Mouse (Mus musculus): ENCODE results near the gene C1rb.
"Not testable (repeated sequence)": the region's sequence is repeated elsewhere in the genome, so short reads cannot be mapped to it uniquely, and the experiment has no call there.

The C1rb gene

GRCm38 (mm10) chr6:124570026-124570425 lies at the start of gene C1rb:
Gene C1rb, plus strand, starts transcription at chr6:124570294.
- DNase-seq: peak; percentile 21

GRCm38 (mm10) chr6:124522082-124522481 lies 48.0 kb upstream of the C1rb start:
- peak; percentile 33 for DNase-seq

DNA sequence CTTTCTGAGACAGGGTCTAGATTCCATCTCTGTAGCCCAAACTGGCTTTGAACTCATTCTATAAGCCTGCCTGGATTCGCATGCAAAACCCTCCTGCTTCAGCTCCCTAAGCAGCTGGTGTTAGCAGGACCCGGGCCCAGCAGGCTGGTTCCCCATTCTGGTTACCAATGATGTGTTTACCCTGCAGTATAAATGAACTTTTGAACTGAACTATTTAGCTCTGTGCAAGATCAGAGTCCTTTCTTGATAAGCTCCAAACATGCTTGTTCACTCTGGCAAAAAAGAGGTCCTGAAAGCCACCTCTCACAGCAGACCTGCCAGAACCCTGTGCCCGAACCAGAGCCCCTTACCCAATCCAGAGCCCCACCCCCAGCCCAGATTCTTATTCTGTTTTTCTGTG lies 42.2 kb upstream of the C1rb start:
- no peak for DNase-seq

GRCm38 (mm10) chr6:124531077-124531476 lies 39.0 kb upstream of the C1rb start:
- DNase-seq: no peak

DNA sequence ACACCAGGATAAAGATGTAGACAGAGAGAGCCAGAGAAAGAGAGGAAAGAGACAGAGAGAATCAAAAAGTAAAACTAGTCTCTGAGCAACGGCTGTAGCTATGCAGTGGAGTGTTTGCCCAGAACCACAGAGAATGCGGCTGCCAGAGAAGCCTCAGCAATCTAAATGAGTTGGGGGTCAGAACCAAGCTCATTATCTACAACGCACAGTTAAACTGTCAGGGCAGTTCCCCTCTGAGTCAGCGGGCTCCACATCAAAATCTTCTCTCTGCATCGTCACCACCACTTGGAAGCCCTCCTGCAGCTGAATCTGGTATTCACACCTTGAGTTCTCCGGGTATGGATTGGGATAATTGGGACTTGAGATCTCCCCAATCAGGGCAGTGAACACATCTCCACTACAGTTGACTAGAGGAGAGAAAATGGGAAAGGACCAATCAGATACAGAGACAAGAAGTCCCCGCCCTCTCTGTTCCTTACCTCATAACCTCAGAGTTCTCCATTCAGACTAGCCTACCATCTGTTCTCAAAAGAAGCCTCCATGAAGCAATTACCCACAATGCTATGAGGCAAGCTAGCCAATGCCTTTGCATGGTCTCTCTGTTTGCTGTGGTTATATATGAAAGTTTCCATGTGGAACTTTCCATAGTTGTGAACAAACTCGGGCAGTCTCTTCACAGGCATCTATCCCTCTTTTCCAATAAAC lies 33.8 kb upstream of the C1rb start:
- not testable (repeated sequence) for DNase-seq

DNA sequence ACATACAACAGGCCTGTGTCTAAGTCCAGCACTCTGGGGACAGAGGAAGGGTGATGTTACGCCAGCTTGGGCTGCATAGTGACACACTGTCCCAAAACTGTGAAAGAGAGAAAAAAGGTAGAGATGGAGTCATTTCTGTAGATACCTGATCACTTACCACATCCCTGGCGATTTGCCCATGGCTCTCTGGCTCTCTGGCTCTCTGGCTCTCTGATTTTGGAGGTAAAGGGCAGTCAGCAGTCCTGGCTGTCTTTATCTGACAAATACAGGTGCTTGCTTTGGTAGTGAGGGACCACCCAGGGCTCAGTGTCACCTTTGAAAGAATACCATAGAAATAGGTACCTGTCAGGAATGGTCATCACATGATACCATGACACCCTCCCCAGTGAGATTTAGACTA lies 28.9 kb upstream of the C1rb start:
- DNase-seq: not testable (repeated sequence)

GRCm38 (mm10) chr6:124542284-124542683 lies 27.8 kb upstream of the C1rb start, which contains the start of gene C1s1:
Gene C1s1, minus strand, starts transcription at chr6:124542359.
- DNase-seq: peak; percentile 28

GRCm38 (mm10) chr6:124544466-124544865 lies 25.6 kb upstream of the C1rb start:
- no peak for DNase-seq

DNA sequence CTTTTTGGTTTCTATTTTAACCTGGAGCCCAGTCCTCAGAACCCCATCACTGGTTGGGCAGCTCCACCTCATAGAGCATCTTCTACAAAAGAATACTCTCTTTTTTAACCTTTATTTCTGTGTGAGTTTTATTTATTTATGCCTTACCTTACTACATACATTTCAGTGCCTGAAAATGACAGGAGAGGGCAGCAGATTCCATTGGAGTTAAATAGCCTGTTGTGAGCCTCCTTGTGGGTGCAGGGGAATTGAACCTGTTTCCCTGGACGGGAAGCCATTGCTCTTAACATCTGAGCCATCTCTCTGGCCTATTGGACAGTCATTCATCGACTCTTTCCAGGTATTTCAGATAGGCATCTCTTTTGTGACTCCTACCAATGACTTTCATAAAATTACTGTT lies 24.7 kb upstream of the C1rb start:
- no peak for DNase-seq

DNA sequence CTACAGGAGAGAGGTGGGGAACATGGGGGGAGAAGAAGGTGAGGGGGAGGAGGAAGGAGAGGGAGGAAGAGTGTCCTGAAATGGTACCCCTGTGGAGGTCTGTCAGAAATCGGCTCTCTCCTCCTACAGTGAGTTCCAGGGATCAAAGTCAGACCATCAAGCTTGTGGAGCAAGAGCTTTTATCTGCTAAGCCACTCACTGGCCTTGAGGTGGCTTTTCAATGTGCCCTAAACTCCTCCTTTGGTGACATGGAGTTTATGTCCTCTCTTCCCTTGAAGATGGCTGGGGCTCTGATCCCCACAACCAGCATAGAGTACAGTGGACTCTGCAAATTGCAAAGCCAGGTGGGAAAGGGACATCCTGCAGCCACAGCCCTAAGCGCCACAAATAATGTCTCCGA lies 22.1 kb upstream of the C1rb start:
- DNase-seq: not testable (repeated sequence)

DNA sequence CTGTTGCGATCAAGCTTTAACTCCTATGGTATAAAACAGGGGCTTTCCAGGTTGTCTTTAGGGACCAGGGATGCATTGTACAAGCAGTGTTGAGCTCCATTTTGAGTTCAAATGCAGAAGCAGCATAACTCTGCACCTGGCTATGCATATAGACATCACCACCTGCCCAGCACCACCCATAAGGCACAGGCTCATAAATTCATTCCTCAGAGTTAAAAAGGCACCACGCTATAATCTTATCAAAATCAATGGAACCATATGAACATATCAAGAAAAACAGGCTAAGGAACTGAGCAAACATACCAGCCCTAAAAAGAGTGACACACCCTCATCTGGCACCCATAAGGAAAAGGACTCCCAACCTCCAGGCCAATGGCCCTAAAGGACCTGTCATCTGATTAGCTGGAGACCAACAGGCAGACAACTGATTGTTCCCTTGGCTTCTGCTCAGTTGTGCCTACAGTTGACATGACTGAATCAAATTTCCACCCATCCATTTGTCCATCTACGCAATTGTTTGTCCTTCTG lies 21.0 kb upstream of the C1rb start:
- no peak for DNase-seq

DNA sequence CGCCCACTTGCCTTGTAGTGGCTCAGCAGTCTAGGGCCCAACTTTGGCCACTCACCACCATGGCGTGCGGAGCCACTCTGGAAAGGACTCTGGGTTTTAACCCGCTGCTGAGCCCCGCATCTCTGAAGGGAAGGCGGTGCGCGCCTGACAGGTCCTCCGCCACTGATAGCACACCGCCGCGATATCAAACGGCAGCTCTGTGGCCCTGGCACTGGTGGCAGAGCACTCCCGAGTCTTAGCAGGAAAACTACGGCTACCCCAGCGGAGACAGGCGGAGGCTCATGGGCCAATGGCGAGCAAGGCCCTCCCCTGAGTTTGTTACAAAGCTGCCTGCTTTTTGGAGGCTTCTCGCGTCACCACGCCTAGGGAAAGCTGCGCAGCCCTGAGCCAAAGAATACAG lies 17.3 kb upstream of the C1rb start:
- DNase-seq: no peak

- DNase-seq: not testable (repeated sequence)
Observed at GRCm38 (mm10) chr6:124555956-124556355, 14.1 kb upstream of the C1rb start.

DNA sequence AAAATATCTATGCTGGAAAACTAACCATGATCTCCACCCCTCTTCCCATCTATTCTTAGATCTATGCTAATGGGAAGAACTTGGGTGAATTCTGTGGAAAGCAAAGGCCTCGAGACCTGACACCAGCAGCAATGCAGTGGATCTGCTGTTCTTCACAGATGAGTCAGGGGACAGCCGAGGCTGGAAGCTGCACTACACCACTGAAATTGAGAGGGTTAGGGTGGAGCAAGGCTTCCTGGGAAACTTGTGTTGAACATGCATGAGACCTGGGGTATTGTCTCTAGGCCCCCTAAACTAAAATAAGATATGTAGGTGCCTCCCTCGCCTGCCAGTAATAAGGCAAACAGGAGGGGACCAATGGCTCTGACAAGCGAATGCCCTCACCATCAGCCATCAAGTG lies 8.9 kb upstream of the C1rb start:
- DNase-seq: not testable (repeated sequence)

- DNase-seq: not testable (repeated sequence)
Observed at GRCm38 (mm10) chr6:124561611-124562010, 8.5 kb upstream of the C1rb start.

GRCm38 (mm10) chr6:124575155-124575678 lies 5.1 kb downstream of the C1rb start:
- DNase-seq: not testable (repeated sequence)

GRCm38 (mm10) chr6:124580155-124580554 lies 10.1 kb downstream of the C1rb start:
- not testable (repeated sequence) for DNase-seq

GRCm38 (mm10) chr6:124582231-124582630 lies 12.1 kb downstream of the C1rb start:
- no peak for DNase-seq

- peak; percentile 33 for DNase-seq
Observed at GRCm38 (mm10) chr6:124584935-124585334, 14.8 kb downstream of the C1rb start.

DNA sequence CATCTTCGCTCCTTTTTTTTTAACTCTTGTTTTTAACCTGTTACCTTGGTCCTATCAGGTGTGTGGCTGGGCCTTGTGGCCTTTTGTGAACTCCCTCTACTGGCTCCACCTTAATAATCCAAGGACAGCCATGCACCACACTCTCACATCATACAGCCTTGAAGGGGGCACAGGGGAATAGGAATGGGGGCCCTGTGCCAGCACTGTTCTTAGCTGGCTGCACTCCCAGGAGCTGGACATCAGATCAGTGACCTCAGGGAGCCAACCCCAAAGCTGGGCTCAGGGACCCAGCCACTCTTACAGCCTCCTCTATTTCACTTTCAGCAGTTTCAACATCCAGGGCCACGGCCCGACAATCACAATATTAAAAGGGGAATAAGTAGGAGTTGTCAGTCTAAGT lies 15.7 kb downstream of the C1rb start:
- no peak for DNase-seq

DNA sequence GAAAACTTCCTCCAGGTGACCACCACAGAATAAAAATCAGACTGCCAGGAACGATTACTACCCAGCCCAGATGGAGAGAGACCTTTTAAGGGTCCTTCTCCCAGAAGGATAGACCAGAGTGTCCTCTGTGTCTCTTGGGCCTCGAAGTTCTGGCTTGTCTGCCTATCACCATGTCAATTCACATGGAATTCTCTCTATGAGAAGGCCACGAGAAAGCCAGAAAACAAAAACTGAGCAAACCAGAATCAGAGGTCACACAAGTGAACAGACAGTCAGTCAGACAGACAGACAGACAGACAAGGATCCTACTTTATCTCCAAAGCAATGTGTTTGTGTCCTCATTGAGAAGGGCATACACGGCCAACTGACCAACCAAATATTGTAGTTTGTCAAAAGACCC lies 16.2 kb downstream of the C1rb start:
- no peak for DNase-seq

DNA sequence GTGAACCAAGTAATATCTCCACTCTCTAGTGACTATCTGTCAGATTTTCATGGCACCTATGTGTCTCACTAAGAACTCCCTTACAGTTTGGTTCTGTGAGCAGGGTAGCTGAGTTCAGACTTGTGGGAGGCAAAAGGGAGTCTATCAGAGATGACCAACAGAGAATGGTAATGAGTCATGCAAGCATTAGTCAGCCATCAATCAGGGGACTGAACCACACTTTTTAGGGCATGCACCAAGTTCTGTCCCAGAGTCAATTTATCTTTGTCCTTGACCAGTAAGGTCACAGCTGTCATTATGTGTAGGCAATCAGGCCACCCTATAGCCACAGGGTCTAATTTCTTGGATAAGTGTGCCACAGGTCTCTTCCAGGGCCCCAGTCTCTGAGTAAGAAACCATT lies 18.7 kb downstream of the C1rb start:
- DNase-seq: no peak

GRCm38 (mm10) chr6:124592186-124592700 lies 22.1 kb downstream of the C1rb start:
- DNase-seq: no peak

DNA sequence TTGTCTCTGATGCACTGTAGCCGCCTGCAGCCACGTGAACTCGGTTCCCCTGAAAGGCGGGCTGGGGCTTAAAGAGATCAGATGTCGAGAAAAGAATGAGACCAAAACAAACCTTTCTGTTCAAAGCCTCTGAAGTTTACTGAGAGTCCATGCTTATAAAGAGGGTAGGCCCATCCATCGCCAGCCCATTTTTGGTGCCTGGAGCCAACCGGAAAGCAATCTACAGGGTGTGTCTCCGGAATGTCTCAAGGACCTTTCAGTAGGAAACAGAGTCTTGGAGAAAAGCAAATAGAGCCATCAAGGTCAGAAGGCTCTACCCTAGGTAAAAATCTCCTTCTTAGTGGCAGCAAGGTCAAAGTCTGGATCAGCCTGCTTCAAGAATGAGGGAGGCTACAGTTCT lies 23.0 kb downstream of the C1rb start:
- DNase-seq: no peak

Measured in layer of hippocampus, adult 9-11 months (tissue).